Mouse (Mus musculus) ovary, adult 18-20 months (tissue): ENCODE results near the gene Srcin1.
A peak's percentile ranks its signal among the peaks of the same experiment; 100 is the strongest.

ENCODE experiments used
- DNase-seq: peaks from one replicate; pipeline ENCODE4 v3.0.0; 2022; ENCODE audit warnings: low spot score, mixed read lengths

Gene Srcin1

DNA sequence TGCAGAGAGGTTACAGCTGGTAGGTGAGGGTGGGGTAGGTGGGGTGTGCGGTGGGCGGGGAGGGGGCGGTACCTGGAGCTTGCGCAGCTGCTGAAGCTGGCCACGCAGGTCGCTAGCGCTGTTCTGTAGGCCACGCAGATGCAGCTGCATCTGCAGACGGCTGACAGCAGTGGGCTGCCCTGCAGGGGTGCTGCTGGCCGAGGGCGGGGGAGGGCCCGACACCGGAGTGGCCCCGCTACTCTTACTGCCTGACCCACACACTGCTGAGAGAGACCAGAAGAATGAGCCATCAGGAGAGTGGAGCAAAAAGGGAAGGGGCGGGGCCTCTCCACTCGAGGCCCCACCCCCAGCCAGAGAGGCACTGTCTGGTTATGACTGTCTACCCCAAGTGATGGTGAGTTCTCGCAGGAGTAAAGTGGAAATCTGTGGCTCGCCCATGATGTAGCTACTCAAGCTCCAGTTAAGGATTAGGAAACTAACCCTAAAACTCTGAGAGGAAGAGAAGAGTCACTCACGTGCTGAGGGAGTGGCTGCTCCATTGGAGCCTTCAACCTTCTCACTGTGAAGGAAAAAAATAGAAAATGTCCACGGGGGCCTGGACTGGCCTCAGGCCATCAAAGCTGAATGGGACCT, 42.9 kb downstream of the Srcin1 start:
- no peak for DNase-seq

DNA sequence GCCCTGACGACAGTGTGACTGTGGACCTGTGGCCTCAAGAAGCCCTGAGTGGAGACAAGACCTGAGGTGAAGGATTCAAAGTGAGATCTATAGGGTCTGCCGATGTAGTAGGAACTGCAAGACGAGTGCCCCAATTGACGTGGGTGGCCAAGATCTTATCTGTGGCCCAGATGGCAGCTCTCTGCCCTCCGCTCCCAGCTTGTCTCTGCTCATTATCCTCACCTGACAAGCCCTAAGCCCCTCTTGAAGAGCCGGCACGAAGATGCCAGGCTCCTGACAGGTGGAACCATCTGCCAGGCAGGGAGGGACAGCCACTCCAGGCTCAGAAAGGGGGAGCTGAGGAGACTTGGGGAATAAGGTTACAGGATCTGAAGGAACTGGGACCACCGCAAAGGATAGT, 43.6 kb downstream of the Srcin1 start:
- DNase-seq = no peak

DNA sequence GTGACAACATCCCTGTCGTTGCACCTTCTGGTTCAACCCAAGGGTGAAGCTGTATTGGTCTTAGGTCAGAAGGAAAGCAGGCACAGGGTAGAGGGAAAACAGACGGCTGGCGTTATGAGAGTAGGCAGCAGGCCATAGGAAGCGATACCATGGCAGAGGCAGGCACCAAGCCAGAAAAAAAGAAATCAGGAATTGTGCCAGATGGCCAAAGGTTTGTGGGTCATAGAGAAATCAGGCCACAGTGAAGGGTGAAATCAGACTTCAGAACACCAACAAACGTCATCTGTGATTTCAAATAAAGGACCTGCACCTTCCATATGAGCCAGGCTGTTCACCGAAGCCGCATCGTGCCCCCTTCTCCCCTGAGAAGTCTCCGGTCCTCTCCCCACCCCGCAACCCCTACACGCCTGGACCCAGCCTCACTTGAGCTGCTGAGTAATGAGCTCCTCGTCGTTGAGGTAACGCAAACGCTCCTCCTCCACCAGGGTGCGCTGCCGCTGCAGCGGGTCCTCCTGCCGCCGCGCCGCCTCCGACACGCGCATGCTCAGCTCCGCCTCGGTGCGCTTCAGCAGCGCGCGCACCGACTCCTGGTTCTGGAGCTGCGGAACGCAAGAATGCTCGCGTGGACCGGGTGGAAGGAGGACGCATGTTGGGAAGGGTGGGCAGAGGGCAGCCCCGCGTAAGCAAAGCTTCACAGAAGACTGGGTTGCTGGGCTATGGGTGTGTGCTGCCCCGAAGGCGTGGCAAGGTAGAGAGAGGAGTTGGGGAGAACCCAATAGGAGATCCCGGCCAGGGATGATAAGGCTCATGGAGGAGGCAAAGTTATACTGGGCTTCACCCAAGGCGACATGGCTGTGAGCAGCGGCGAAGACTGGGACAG, 44.4 kb downstream of the Srcin1 start:
- peak; percentile 81 for DNase-seq

GRCm38 (mm10) chr11:97530961-97531360, 45.0 kb downstream of the Srcin1 start:
- no peak for DNase-seq

DNA sequence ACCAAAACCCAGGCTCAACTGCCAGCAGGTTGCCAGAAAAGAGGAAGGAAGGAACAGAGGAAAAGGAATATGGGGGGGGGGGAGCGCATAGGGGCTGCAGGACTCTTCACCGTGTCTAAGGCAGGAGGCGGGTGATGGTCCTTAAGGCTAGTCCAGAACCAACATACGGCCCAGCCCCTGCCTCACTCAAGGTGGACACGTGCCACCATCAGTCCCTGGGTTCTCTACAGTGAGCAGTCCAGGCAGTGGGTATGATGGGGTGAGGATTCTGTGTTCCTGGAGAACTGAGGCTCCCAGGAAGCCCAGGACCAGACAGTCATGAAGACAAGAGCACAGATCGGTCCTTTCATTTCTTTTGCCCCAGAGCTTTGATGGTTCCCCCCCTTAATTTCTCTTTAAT, 45.9 kb downstream of the Srcin1 start:
- DNase-seq = no peak

GRCm38 (mm10) chr11:97528282-97528808, 47.6 kb downstream of the Srcin1 start:
- no peak for DNase-seq

DNA sequence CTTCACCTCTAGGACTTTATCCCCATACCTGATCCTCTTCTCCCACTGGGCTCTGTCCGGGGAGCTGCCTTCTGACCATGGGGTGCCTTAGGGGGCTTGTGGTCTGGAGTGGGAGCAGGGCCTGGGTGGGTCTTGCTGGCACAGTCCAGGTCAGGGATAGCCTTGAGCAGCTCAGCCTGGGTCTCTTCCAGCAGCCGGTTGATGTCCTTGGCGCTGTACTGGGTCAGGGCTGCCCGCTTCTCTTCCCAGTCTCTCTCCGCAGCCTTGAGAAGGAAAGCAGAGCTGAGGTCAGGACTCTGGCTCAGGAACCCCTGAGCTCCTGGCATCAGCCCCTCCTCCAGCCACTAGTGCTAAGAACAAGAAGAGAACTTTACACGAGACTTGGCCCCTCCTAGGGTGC, 50.7 kb downstream of the Srcin1 start:
- DNase-seq = peak; percentile 85

- DNase-seq = no peak
Measured at GRCm38 (mm10) chr11:97524306-97524705, 51.7 kb downstream of the Srcin1 start.

GRCm38 (mm10) chr11:97523827-97524261, 52.1 kb downstream of the Srcin1 start:
- DNase-seq = peak; percentile 85

DNA sequence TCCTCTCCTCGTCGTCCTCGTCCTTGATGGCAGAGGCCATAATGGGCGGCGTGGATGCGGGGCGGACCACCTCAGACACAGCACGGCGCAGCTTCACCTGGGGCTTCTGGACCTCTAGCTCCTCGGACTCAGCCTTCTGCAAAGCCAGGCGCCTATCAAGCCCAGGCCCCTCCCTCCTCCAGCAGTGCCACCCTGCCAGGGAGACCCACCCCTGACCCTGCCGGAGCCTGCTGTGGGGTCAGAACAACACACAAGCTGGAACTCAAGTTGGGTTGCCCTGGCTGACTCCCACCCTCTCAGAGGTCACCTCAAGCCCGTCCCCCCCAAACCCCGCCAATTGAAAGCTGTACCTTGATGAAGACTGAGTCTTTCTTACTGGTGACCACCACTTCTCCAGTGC, 52.9 kb downstream of the Srcin1 start:
- no peak for DNase-seq

DNA sequence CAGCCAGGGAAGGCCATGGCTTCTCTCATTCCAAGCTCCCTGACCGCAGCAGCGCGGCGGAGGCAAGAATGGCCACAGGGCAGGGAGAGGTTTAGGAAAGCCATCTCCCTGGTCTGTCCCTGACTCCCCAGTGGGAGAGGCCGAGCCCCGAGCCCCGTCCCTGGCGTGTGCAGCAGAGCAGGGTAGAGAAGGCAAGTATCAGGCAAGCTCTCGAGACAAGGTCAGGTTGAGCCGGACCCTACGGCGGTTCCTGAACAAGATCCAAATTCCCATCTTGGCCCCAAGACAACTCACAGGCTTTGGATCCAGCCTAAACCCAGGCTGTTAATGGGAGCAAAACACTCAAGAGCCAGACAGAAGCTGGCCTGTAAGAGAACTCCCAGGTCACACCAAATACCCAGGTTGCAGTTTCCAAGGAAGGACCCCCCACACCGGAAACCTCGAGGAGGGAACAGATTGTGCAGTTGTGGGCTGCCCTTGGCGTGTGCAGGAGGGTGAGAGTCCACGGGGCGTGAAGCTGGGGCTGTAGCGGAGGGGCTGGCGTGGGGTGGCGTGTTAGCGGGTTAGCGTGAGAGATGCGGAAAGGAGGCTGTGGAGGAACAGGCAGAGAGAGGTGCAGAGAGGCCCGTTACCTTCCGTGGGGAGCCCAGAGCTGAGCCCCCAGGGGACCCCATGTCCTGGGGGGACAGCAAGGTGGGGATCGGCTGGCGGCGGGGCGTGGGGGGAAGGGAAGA, 54.1 kb downstream of the Srcin1 start:
- peak; percentile 59 for DNase-seq

DNA sequence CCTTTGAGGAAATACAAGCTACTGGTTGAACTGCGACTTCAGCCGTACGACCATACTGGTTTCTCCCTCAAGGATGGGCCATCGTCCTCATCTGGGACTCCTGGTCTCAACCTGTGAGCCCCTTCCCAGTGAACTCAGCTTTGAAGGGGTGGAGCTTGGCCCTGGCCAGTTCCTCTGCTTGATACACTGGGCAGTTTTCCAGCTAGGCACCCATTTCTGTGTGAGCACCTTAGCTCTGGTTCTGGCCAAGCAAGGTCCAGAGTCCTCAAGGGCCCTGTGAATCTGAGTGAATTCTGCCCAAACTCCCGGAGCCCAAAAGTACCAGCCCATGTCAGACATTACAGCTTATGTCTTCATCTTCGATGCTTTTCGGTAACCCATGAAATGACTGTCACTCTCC, 55.4 kb downstream of the Srcin1 start:
- no peak for DNase-seq

GRCm38 (mm10) chr11:97513066-97513465, 62.9 kb downstream of the Srcin1 start:
- DNase-seq = no peak

GRCm38 (mm10) chr11:97512511-97512910, 63.5 kb downstream of the Srcin1 start:
- no peak for DNase-seq

GRCm38 (mm10) chr11:97511661-97512369, 64.2 kb downstream of the Srcin1 start:
- no peak for DNase-seq

- no peak for DNase-seq
Measured at GRCm38 (mm10) chr11:97510966-97511660, 64.9 kb downstream of the Srcin1 start.

GRCm38 (mm10) chr11:97509715-97510485, 66.1 kb downstream of the Srcin1 start:
- no peak for DNase-seq

DNA sequence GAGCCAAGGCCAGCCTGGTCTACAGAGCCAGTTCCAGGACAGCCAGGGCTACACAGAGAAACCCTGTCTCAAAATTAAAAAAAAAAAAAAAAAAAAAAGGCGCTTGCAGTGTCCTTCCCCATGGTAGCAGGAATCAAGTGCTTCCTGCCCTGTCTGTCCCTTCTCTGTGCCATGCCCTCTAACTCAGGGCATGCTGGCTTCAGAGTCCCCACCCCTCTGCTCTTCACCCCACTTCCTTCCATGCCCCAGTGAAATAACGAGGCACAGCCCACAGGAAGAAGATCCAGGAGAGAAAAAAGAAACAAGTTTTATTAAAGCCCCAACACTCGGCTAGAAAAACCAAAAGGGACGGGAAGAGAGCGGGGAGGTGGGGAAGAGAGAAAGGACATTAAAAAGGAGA, 66.9 kb downstream of the Srcin1 start:
- DNase-seq = no peak

DNA sequence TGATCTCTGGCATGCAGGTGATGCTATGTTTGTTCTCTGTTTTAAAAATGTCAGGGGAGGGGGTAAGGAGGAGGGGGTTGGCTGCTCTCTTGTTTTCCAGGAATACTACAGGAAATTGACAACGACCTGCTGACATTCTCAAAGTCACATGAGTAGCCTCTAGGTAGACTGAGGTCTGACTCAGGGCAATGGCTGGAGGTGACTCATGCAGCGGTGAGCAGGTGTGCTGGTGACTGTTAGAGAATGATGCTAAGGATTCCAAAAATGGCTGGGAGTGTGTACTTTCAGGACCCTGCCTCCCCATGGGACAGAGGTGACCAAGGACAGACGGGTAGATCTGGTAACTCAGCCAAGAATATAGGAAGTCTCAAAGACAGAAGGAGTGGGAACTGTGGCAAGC, 67.8 kb downstream of the Srcin1 start:
- DNase-seq = no peak

- no peak for DNase-seq
Measured at GRCm38 (mm10) chr11:97506331-97506730, 69.7 kb downstream of the Srcin1 start.
